Mouse (Mus musculus) liver, embryonic 14.5 days (tissue): Measurements from ENCODE around the gene Mybl2.

Source experiments
- CTCF ChIP-seq: IDR thresholded peaks from 2 replicates; pipeline ENCODE4 v1.5.1; 2016; ENCODE audit warnings: antibody characterized with exemption, low read depth, control low read depth
- EP300 ChIP-seq: IDR thresholded peaks from 2 replicates; pipeline ENCODE4 v1.6.1; 2016; ENCODE audit warnings: antibody characterized with exemption, low read depth

GRCm38 (mm10) chr2:163031289-163031688, 23.2 kb upstream of the Mybl2 start:
- no peak for TF ChIP-seq EP300
- TF ChIP-seq CTCF: no peak
